Mouse (Mus musculus) heart, embryonic 15.5 days (tissue): ENCODE measurements at regions not wholly inside any gene's neighbourhood (a gene's known extent, or its start where the extent isn't known, plus 50 kb on each side); places are given as distances from the start of the nearest gene placed in this dataset.

Experiments used
- ATAC-seq: fragments of 200-750 bp; cut with Nextera tagmentation; replicated peaks from 2 replicates; pipeline ENCODE4 v1.8.0; 2017; ENCODE audit warnings: low read depth, moderate TSS enrichment; ENCODE audit not compliant: insufficient number of reproducible peaks, insufficient read depth, low FRiP score
- H3K27ac ChIP-seq: fragments of 300-500 bp; sonication (generic); 2 replicates; pipeline ENCODE4 v1.5.1; 2015; ENCODE audit warnings: mild to moderate bottlenecking, inconsistent platforms
- H3K27me3 ChIP-seq: fragments of 300-500 bp; sonication (generic); 2 replicates; pipeline ENCODE4 v1.6.1; 2015; ENCODE audit warnings: inconsistent platforms
- H3K36me3 ChIP-seq: fragments of 300-500 bp; sonication (generic); 2 replicates; pipeline ENCODE4 v1.6.1; 2015; ENCODE audit warnings: mild to moderate bottlenecking, inconsistent platforms
- H3K4me1 ChIP-seq: fragments of 300-500 bp; sonication (generic); replicated peaks from 2 replicates; pipeline ENCODE4 v1.6.1; 2015; ENCODE audit warnings: inconsistent platforms
- H3K4me2 ChIP-seq: fragments of 300-500 bp; sonication (generic); 2 replicates; pipeline ENCODE4 v1.6.1; 2015; ENCODE audit warnings: inconsistent platforms, mild to moderate bottlenecking, moderate library complexity
- H3K4me3 ChIP-seq: fragments of 300-500 bp; sonication (generic); 2 replicates; pipeline ENCODE4 v1.5.1; 2015; ENCODE audit warnings: mild to moderate bottlenecking, inconsistent platforms
- H3K9ac ChIP-seq: fragments of 300-500 bp; sonication (generic); 2 replicates; pipeline ENCODE4 v1.6.1; 2015; ENCODE audit warnings: mild to moderate bottlenecking, inconsistent platforms
- H3K9me3 ChIP-seq: fragments of 300-500 bp; sonication (generic); replicated peaks from 2 replicates; pipeline ENCODE4 v1.6.1; 2016; ENCODE audit warnings: inconsistent platforms
- WGBS: fragments of 180-500 bp; shearing (Covaris S2); methylation state at CpG from one replicate; pipeline ENCODE4 v1.1.7; 2015; ENCODE audit warnings: mixed read lengths; 5-methylcytosine and 5-hydroxymethylcytosine counted together

GRCm38 (mm10) chr12:54265852-54266251, 62.2 kb upstream of the Egln3 start:
- Histone ChIP-seq H3K27ac (no peak overlapping the region), H3K36me3 (no peaks in the 10 kb centered on the region), H3K4me1 (peaks cover 38% of the 10 kb centered on the region), H3K4me2 (no peak overlapping the region), H3K9ac (no peak overlapping the region), H3K4me3 (no peak overlapping the region), H3K27me3 (no peaks in the 10 kb centered on the region), H3K9me3 (no peaks in the 10 kb centered on the region)
- ATAC-seq, result no peak
- WGBS, result 65% methylated on average over 3 of the region's 3 CpGs

- no peak overlapping the region for H3K4me2 ChIP-seq
- H3K9me3 ChIP-seq, result no peaks in the 10 kb centered on the region
- no peaks in the 10 kb centered on the region for H3K27me3 ChIP-seq
- ATAC-seq, result peak; percentile 53; the same call in 1 of the 2 replicates
- no peak overlapping the region for H3K9ac ChIP-seq
- H3K4me1 ChIP-seq, result peaks cover 38% of the 10 kb centered on the region
- no peaks in the 10 kb centered on the region for H3K36me3 ChIP-seq
- peak overlapping the region; percentile 36; the same call in 1 of the 2 replicates for H3K27ac ChIP-seq
- H3K4me3 ChIP-seq, result no peak overlapping the region
- 42% methylated on average over 14 of the region's 14 CpGs for WGBS
Observed at GRCm38 (mm10) chr12:54264893-54265835, 61.5 kb upstream of the Egln3 start.

GRCm38 (mm10) chr12:54264418-54264733, 60.7 kb upstream of the Egln3 start:
- 35% methylated on average over 4 of the region's 4 CpGs for WGBS
- peaks cover 38% of the 10 kb centered on the region for H3K4me1 ChIP-seq
- H3K27me3 ChIP-seq, result no peaks in the 10 kb centered on the region
- peak; percentile 68 for ATAC-seq
- H3K9ac ChIP-seq, result no peak overlapping the region
- H3K36me3 ChIP-seq, result no peaks in the 10 kb centered on the region
- H3K4me3 ChIP-seq, result no peak overlapping the region
- H3K27ac ChIP-seq, result peak overlapping the region; percentile 36
- H3K4me2 ChIP-seq, result no peak overlapping the region
- no peaks in the 10 kb centered on the region for H3K9me3 ChIP-seq

GRCm38 (mm10) chr12:54263733-54264417, 60.2 kb upstream of the Egln3 start:
- no peak overlapping the region for H3K4me2 ChIP-seq
- no peak; the same call in 1 of the 2 replicates for ATAC-seq
- 42% methylated on average over 13 of the region's 13 CpGs for WGBS

GRCm38 (mm10) chr12:54262236-54263005, 58.8 kb upstream of the Egln3 start:
- Histone ChIP-seq H3K9me3 (no peaks in the 10 kb centered on the region), H3K4me1 (peaks cover 38% of the 10 kb centered on the region), H3K36me3 (no peaks in the 10 kb centered on the region), H3K27ac (no peak overlapping the region), H3K4me3 (no peak overlapping the region), H3K27me3 (no peaks in the 10 kb centered on the region), H3K9ac (no peak overlapping the region), H3K4me2 (no peak overlapping the region)
- ATAC-seq, result no peak
- WGBS, result 77% methylated on average over 11 of the region's 11 CpGs

More at GRCm38 (mm10) chr12:54263733-54264417, 60.2 kb upstream of the Egln3 start:
- no peak overlapping the region for H3K9ac ChIP-seq
- no peaks in the 10 kb centered on the region for H3K36me3 ChIP-seq
- H3K27ac ChIP-seq, result peak overlapping the region; percentile 36
- no peaks in the 10 kb centered on the region for H3K9me3 ChIP-seq
- H3K4me1 ChIP-seq, result peaks cover 38% of the 10 kb centered on the region
- H3K4me3 ChIP-seq, result no peak overlapping the region
- H3K27me3 ChIP-seq, result no peaks in the 10 kb centered on the region

GRCm38 (mm10) chr12:54261426-54261825, 57.8 kb upstream of the Egln3 start:
- no peak overlapping the region for H3K4me3 ChIP-seq
- no peak overlapping the region for H3K27ac ChIP-seq
- peaks cover 38% of the 10 kb centered on the region for H3K4me1 ChIP-seq
- no peaks in the 10 kb centered on the region for H3K27me3 ChIP-seq
- no peak overlapping the region for H3K9ac ChIP-seq
- H3K4me2 ChIP-seq, result no peak overlapping the region
- no peak for ATAC-seq
- 76% methylated on average over 5 of the region's 5 CpGs for WGBS
- H3K36me3 ChIP-seq, result no peaks in the 10 kb centered on the region
- H3K9me3 ChIP-seq, result no peaks in the 10 kb centered on the region

GRCm38 (mm10) chr12:54260502-54260901, 56.8 kb upstream of the Egln3 start:
- Histone ChIP-seq H3K36me3 (no peaks in the 10 kb centered on the region), H3K4me3 (no peak overlapping the region), H3K9ac (no peak overlapping the region), H3K4me1 (peaks cover 37% of the 10 kb centered on the region), H3K27ac (no peak overlapping the region), H3K4me2 (no peak overlapping the region), H3K27me3 (no peaks in the 10 kb centered on the region), H3K9me3 (no peaks in the 10 kb centered on the region)
- 66% methylated on average over 6 of the region's 6 CpGs for WGBS
- ATAC-seq, result no peak

GRCm38 (mm10) chr12:54257776-54258433, 54.2 kb upstream of the Egln3 start:
- no peak overlapping the region for H3K4me3 ChIP-seq
- no peak for ATAC-seq
- no peaks in the 10 kb centered on the region for H3K36me3 ChIP-seq
- no peak overlapping the region for H3K27ac ChIP-seq
- H3K9me3 ChIP-seq, result no peaks in the 10 kb centered on the region
- no peak overlapping the region for H3K9ac ChIP-seq
- H3K27me3 ChIP-seq, result no peaks in the 10 kb centered on the region
- peaks cover 15% of the 10 kb centered on the region for H3K4me1 ChIP-seq
- H3K4me2 ChIP-seq, result no peak overlapping the region
- 52% methylated on average over 7 of the region's 7 CpGs for WGBS

GRCm38 (mm10) chr12:54256506-54257128, 53.0 kb upstream of the Egln3 start:
- H3K9ac ChIP-seq, result no peak overlapping the region
- H3K4me1 ChIP-seq, result 0 out of 2 replicates have a peak, but pooled peaks cover 5% of the 10 kb centered on the region
- H3K27ac ChIP-seq, result no peak overlapping the region
- no peak for ATAC-seq
- 61% methylated on average over 6 of the region's 6 CpGs for WGBS
- H3K4me2 ChIP-seq, result no peak overlapping the region
- H3K36me3 ChIP-seq, result no peaks in the 10 kb centered on the region
- H3K9me3 ChIP-seq, result no peaks in the 10 kb centered on the region
- H3K4me3 ChIP-seq, result no peak overlapping the region
- no peaks in the 10 kb centered on the region for H3K27me3 ChIP-seq
